Mouse (Mus musculus) brown adipose tissue, adult 24 weeks (tissue): Measurements from ENCODE around the gene Rnf38. TPM values are rescaled to one million over a fixed set of nuclear protein-coding genes. Genes with fewer than 3 reads are reported as not detected.

Experiments used
- H3K27ac ChIP-seq: fragments of 200-500 bp; replicated peaks from 2 replicates; pipeline ENCODE4 v1.5.1; 2012; ENCODE audit warnings: low read depth, mild to moderate bottlenecking, low read length
- H3K4me1 ChIP-seq: fragments of 200-500 bp; 2 replicates; pipeline ENCODE4 v1.6.1; 2012; ENCODE audit warnings: low read length, mixed read lengths; ENCODE audit not compliant: control insufficient read depth, insufficient read depth, insufficient read length
- H3K4me3 ChIP-seq: fragments of 200-500 bp; 2 replicates; pipeline ENCODE4 v1.5.1; 2012; ENCODE audit warnings: low read depth, mild to moderate bottlenecking, low read length, moderate library complexity; ENCODE audit not compliant: insufficient read depth
- polyA plus RNA-seq: library from polyadenylated mRNA; stranded (reverse); fragments of >200 nt; gene quantifications from 2 replicates; pipeline ENCODE4 v1.2.4, GENCODE M21; 2012; ENCODE audit not compliant: missing spikeins, insufficient read depth, insufficient read length

Gene Rnf38
- 8.6 and 26.0 TPM in 2 replicates for polyA plus RNA-seq

GRCm38 (mm10) chr4:44233713-44234003 is at the start of gene Rnf38:
Rnf38 (minus strand) TSS chr4:44233789.
- H3K4me1 ChIP-seq: peaks cover 3% of the 10 kb centered on the region; the same call in 1 of the 2 replicates
- H3K27ac ChIP-seq: peak within 1 kb of the TSS; percentile 90
- H3K4me3 ChIP-seq: peak within 1 kb of the TSS; percentile 88

GRCm38 (mm10) chr4:44281597-44282265 is 48.1 kb upstream of the Rnf38 start:
- Histone ChIP-seq H3K27ac (no peak overlapping the region), H3K4me3 (no peak overlapping the region), H3K4me1 (no peaks in the 10 kb centered on the region)

GRCm38 (mm10) chr4:44271134-44271533 is 37.5 kb upstream of the Rnf38 start:
- no peaks in the 10 kb centered on the region for H3K4me1 ChIP-seq
- H3K4me3 ChIP-seq: no peak overlapping the region
- no peak overlapping the region for H3K27ac ChIP-seq

GRCm38 (mm10) chr4:44269376-44269817 is 35.8 kb upstream of the Rnf38 start:
- H3K27ac ChIP-seq: no peak overlapping the region
- H3K4me1 ChIP-seq: no peaks in the 10 kb centered on the region
- no peak overlapping the region for H3K4me3 ChIP-seq

- no peak overlapping the region for H3K27ac ChIP-seq
- no peak overlapping the region for H3K4me3 ChIP-seq
Measured at GRCm38 (mm10) chr4:44267437-44267836, 33.8 kb upstream of the Rnf38 start.

GRCm38 (mm10) chr4:44265500-44265899 is 31.9 kb upstream of the Rnf38 start:
- H3K4me1 ChIP-seq: no peaks in the 10 kb centered on the region

More at GRCm38 (mm10) chr4:44267437-44267836, 33.8 kb upstream of the Rnf38 start:
- no peaks in the 10 kb centered on the region for H3K4me1 ChIP-seq

GRCm38 (mm10) chr4:44260244-44260643 is 26.7 kb upstream of the Rnf38 start:
- H3K4me3 ChIP-seq: no peak overlapping the region
- H3K27ac ChIP-seq: no peak overlapping the region
- no peaks in the 10 kb centered on the region for H3K4me1 ChIP-seq

More at GRCm38 (mm10) chr4:44265500-44265899, 31.9 kb upstream of the Rnf38 start:
- Histone ChIP-seq H3K4me3 (no peak overlapping the region), H3K27ac (no peak overlapping the region)

GRCm38 (mm10) chr4:44259126-44259525 is 25.5 kb upstream of the Rnf38 start:
- Histone ChIP-seq H3K27ac (no peak overlapping the region), H3K4me3 (no peak overlapping the region), H3K4me1 (no peaks in the 10 kb centered on the region)

GRCm38 (mm10) chr4:44254579-44254978 is 21.0 kb upstream of the Rnf38 start:
- Histone ChIP-seq H3K4me1 (no peaks in the 10 kb centered on the region), H3K27ac (no peak overlapping the region), H3K4me3 (no peak overlapping the region)

GRCm38 (mm10) chr4:44253191-44253590 is 19.6 kb upstream of the Rnf38 start:
- no peak overlapping the region for H3K4me3 ChIP-seq
- H3K27ac ChIP-seq: no peak overlapping the region
- no peaks in the 10 kb centered on the region for H3K4me1 ChIP-seq

GRCm38 (mm10) chr4:44251966-44252916 is 18.7 kb upstream of the Rnf38 start:
- H3K4me3 ChIP-seq: no peak overlapping the region
- no peak overlapping the region for H3K27ac ChIP-seq
- H3K4me1 ChIP-seq: no peaks in the 10 kb centered on the region

- Histone ChIP-seq H3K4me1 (no peaks in the 10 kb centered on the region), H3K4me3 (no peak overlapping the region), H3K27ac (no peak overlapping the region)
Measured at GRCm38 (mm10) chr4:44251521-44251920, 17.9 kb upstream of the Rnf38 start.

GRCm38 (mm10) chr4:44249705-44250104 is 16.1 kb upstream of the Rnf38 start:
- Histone ChIP-seq H3K27ac (no peak overlapping the region), H3K4me3 (no peak overlapping the region), H3K4me1 (no peaks in the 10 kb centered on the region)

- no peak overlapping the region for H3K27ac ChIP-seq
- no peaks in the 10 kb centered on the region for H3K4me1 ChIP-seq
Measured at GRCm38 (mm10) chr4:44247051-44247939, 13.7 kb upstream of the Rnf38 start.

GRCm38 (mm10) chr4:44246285-44246684 is 12.7 kb upstream of the Rnf38 start:
- H3K4me3 ChIP-seq: no peak overlapping the region
- no peak overlapping the region for H3K27ac ChIP-seq
- H3K4me1 ChIP-seq: no peaks in the 10 kb centered on the region

More at GRCm38 (mm10) chr4:44247051-44247939, 13.7 kb upstream of the Rnf38 start:
- H3K4me3 ChIP-seq: no peak overlapping the region
